Mouse (Mus musculus) MEL (cell line): ENCODE results near the gene Gramd4. TPM values are rescaled to one million over a fixed set of nuclear protein-coding genes. Genes with fewer than 3 reads are reported as not detected.

Experiments
- DNase-seq: peaks from one replicate; pipeline ENCODE4 v3.0.0; 2011; ENCODE audit warnings: low read depth, low spot score
- H3K27ac ChIP-seq: 2 replicates; pipeline ENCODE4 v1.5.1; 2012; ENCODE audit warnings: low read depth, mild to moderate bottlenecking, control low read depth, low read length, moderate library complexity; ENCODE audit not compliant: control insufficient read depth
- H3K27me3 ChIP-seq, 2 experiments: fragments of 150-350 bp in 1 of 2; sonication (generic) in 1 of 2; 2 replicates each; pipeline ENCODE4 v1.6.1; 2012; ENCODE audit warnings: low read length in 2 of 2, mild to moderate bottlenecking in 2 of 2, improper control_type of control experiment in 1 of 2, moderate library complexity in 1 of 2; ENCODE audit not compliant: insufficient read depth in 2 of 2, control insufficient read depth in 1 of 2
- H3K36me3 ChIP-seq, 2 experiments: 2 replicates each; pipeline ENCODE4 v1.6.1; 2012 to 2014; ENCODE audit warnings: low read length in 2 of 2, improper control_type of control experiment in 1 of 2, inconsistent platforms in 1 of 2, mild to moderate bottlenecking in 1 of 2; ENCODE audit not compliant: insufficient read depth in 2 of 2, control insufficient read depth in 1 of 2
- H3K4me1 ChIP-seq, 2 experiments: fragments of 150-350 bp in 1 of 2; sonication (generic) in 1 of 2; 2 replicates each; pipeline ENCODE4 v1.6.1; 2012; ENCODE audit warnings: low read length in 2 of 2, improper control_type of control experiment in 1 of 2, mild to moderate bottlenecking in 1 of 2; ENCODE audit not compliant: insufficient read depth in 2 of 2, control insufficient read depth in 1 of 2
- H3K4me3 ChIP-seq, 2 experiments: fragments of 150-350 bp in 1 of 2; sonication (generic) in 1 of 2; 2 replicates each; pipeline ENCODE4 v1.5.1; 2012; ENCODE audit warnings: low read depth in 2 of 2, low read length in 2 of 2, mild to moderate bottlenecking in 2 of 2, moderate library complexity in 2 of 2, control low read depth in 1 of 2, improper control_type of control experiment in 1 of 2; ENCODE audit not compliant: control insufficient read depth in 1 of 2, insufficient read depth in 1 of 2
- H3K79me2 ChIP-seq: 2 replicates; pipeline ENCODE4 v1.6.1; 2012; ENCODE audit warnings: mild to moderate bottlenecking, low read length, moderate library complexity; ENCODE audit not compliant: control insufficient read depth, poor library complexity, insufficient read depth
- H3K9ac ChIP-seq: 2 replicates; pipeline ENCODE4 v1.6.1; 2012; ENCODE audit warnings: low read depth, mild to moderate bottlenecking, control low read depth, low read length, moderate library complexity; ENCODE audit not compliant: control insufficient read depth, poor library complexity, severe bottlenecking
- H3K9me3 ChIP-seq: fragments of 150-350 bp; sonication (generic); replicated peaks from 2 replicates; pipeline ENCODE4 v1.6.1; 2012; ENCODE audit warnings: mild to moderate bottlenecking, low read length, improper control_type of control experiment, moderate library complexity; ENCODE audit not compliant: insufficient read depth
- BHLHE40 ChIP-seq: IDR thresholded peaks from 2 replicates; pipeline ENCODE4 v1.6.1; 2012; ENCODE audit warnings: low read depth, mild to moderate bottlenecking, inconsistent platforms, low read length, improper control_type of control experiment, borderline replicate concordance
- CHD2 ChIP-seq: IDR thresholded peaks from 2 replicates; pipeline ENCODE4 v1.6.1; 2011; ENCODE audit warnings: low read length, improper control_type of control experiment
- CTCF ChIP-seq, 3 experiments: IDR thresholded peaks in 2 of 3; conservative IDR thresholded peaks in 1 of 3; 2 replicates each; pipeline ENCODE4 v1.5.1; 2011 to 2012; ENCODE audit warnings: low read length in 3 of 3, low read depth in 2 of 3, mild to moderate bottlenecking in 2 of 3, improper control_type of control experiment in 1 of 3, inconsistent platforms in 1 of 3, mixed read lengths in 1 of 3, moderate library complexity in 1 of 3; ENCODE audit not compliant: control insufficient read depth in 1 of 3, insufficient read depth in 1 of 3, poor library complexity in 1 of 3, severe bottlenecking in 1 of 3
- ELF1 ChIP-seq: IDR thresholded peaks from 2 replicates; pipeline ENCODE4 v1.6.1; 2014; ENCODE audit warnings: low read depth, mild to moderate bottlenecking, inconsistent platforms, low read length, improper control_type of control experiment, moderate library complexity
- GATA1 ChIP-seq: IDR thresholded peaks from 2 replicates; pipeline ENCODE4 v1.6.1; 2011; ENCODE audit warnings: low read depth, low read length, improper control_type of control experiment
- MAFK ChIP-seq: IDR thresholded peaks from 2 replicates; pipeline ENCODE4 v1.6.1; 2011; ENCODE audit warnings: low read depth, mild to moderate bottlenecking, low read length, improper control_type of control experiment, borderline replicate concordance
- POLR2AphosphoS5 ChIP-seq: IDR thresholded peaks from 2 replicates; pipeline ENCODE4 v1.6.1; 2012; ENCODE audit warnings: low read depth, borderline replicate concordance, mild to moderate bottlenecking, inconsistent platforms, low read length, moderate library complexity, mixed read lengths
- RAD21 ChIP-seq: IDR thresholded peaks from 2 replicates; pipeline ENCODE4 v1.6.1; 2011; ENCODE audit warnings: mild to moderate bottlenecking, low read depth, low read length, improper control_type of control experiment
- SIN3A ChIP-seq: IDR thresholded peaks from 2 replicates; pipeline ENCODE4 v1.6.1; 2012; ENCODE audit warnings: low read length, improper control_type of control experiment, inconsistent platforms
- SMC3 ChIP-seq: IDR thresholded peaks from 2 replicates; pipeline ENCODE4 v1.6.1; 2011; ENCODE audit warnings: low read depth, low read length, improper control_type of control experiment
- UBTF ChIP-seq: IDR thresholded peaks from 2 replicates; pipeline ENCODE4 v1.6.1; 2012; ENCODE audit warnings: low read depth, mild to moderate bottlenecking, inconsistent platforms, low read length, improper control_type of control experiment, moderate library complexity, borderline replicate concordance; ENCODE audit not compliant: insufficient read depth
- ZC3H11A ChIP-seq: IDR thresholded peaks from 2 replicates; pipeline ENCODE4 v1.6.1; 2012; ENCODE audit warnings: low read depth, mild to moderate bottlenecking, inconsistent platforms, low read length, improper control_type of control experiment
- polyA plus RNA-seq, 2 experiments: library from polyadenylated mRNA; stranded (reverse) in 1 of 2; unstranded in 1 of 2; fragments of >175 nt in 1 of 2; fragments of >200 nt in 1 of 2; gene quantifications; 2 replicates each; pipeline versions ENCODE4 v1.2.1 to v1.2.4; 2012; ENCODE audit warnings: low replicate concordance in 2 of 2, low read depth in 1 of 2; ENCODE audit not compliant: insufficient read length in 2 of 2, insufficient read depth in 1 of 2, missing spikeins in 1 of 2
- total RNA-seq: library from RNA; depleted of rRNA; stranded (reverse); fragments of 300-350 nt; gene quantifications from 2 replicates; pipeline ENCODE4 v1.2.3, GENCODE M21; 2012

Gramd4 gene
- total and polyA plus RNA-seq, 3 experiments = 35.2 to 43.1 (median 38.0) TPM

- Histone ChIP-seq H3K27me3 (no peaks in the 10 kb centered on the region), H3K4me3 (no peak overlapping the region), H3K4me1 (no peaks in the 10 kb centered on the region), H3K9me3 (no peaks in the 10 kb centered on the region), H3K79me2 (no peaks in the 10 kb centered on the region), H3K27ac (no peak overlapping the region), H3K36me3 (no peaks in the 10 kb centered on the region), H3K9ac (no peak overlapping the region)
- TF ChIP-seq ZC3H11A = peak; percentile 99
- TF ChIP-seq MAFK = no peak
- no peak for TF ChIP-seq UBTF
- TF ChIP-seq CHD2 = no peak
- TF ChIP-seq BHLHE40 = no peak
- peak; percentile 99 for TF ChIP-seq SMC3
- TF ChIP-seq CTCF (IDR thresholded peaks at IDR 0.05 in 2 of 3, conservative IDR thresholded peaks at IDR 0.05 in 1 of 3; ENCODE audit: control insufficient read depth in 1 of 3, insufficient read depth in 1 of 3, low read depth in 2 of 3, low read length in 3 of 3, poor library complexity in 1 of 3, severe bottlenecking in 1 of 3) = peak; percentile 94 to 99 (median 96)
- TF ChIP-seq ELF1 = no peak
- DNase-seq = peak; percentile 85
Observed at GRCm38 (mm10) chr15:86038802-86039201, 18.7 kb upstream of the Gramd4 start.

GRCm38 (mm10) chr15:86041421-86041820, 16.1 kb upstream of the Gramd4 start:
- Histone ChIP-seq H3K27me3 (no peaks in the 10 kb centered on the region), H3K79me2 (no peaks in the 10 kb centered on the region), H3K9me3 (no peaks in the 10 kb centered on the region), H3K4me1 (no peaks in the 10 kb centered on the region), H3K4me3 (no peak overlapping the region), H3K9ac (no peak overlapping the region), H3K27ac (no peak overlapping the region), H3K36me3 (no peaks in the 10 kb centered on the region)
- TF ChIP-seq POLR2AphosphoS5 = no peak
- DNase-seq = no peak

GRCm38 (mm10) chr15:86042364-86042763, 15.1 kb upstream of the Gramd4 start:
- no peaks in the 10 kb centered on the region for H3K27me3 ChIP-seq
- H3K4me3 ChIP-seq = no peak overlapping the region
- H3K9me3 ChIP-seq = no peaks in the 10 kb centered on the region
- H3K27ac ChIP-seq = no peak overlapping the region
- H3K9ac ChIP-seq = no peak overlapping the region
- H3K79me2 ChIP-seq = no peaks in the 10 kb centered on the region
- H3K36me3 ChIP-seq = no peaks in the 10 kb centered on the region
- DNase-seq = peak; percentile 83
- TF ChIP-seq GATA1 = no peak
- peak; percentile 37 to 77 (median 61) for TF ChIP-seq CTCF (IDR thresholded peaks at IDR 0.05 in 2 of 3, conservative IDR thresholded peaks at IDR 0.05 in 1 of 3; ENCODE audit: control insufficient read depth in 1 of 3, insufficient read depth in 1 of 3, low read depth in 2 of 3, low read length in 3 of 3, poor library complexity in 1 of 3, severe bottlenecking in 1 of 3)
- peak; percentile 67 for TF ChIP-seq RAD21
- TF ChIP-seq SIN3A = peak; percentile 41; the same call in 1 of the 2 replicates
- TF ChIP-seq ZC3H11A = peak; percentile 58
- TF ChIP-seq BHLHE40 = no peak
- TF ChIP-seq SMC3 = peak; percentile 78
- no peaks in the 10 kb centered on the region for H3K4me1 ChIP-seq
